Mouse (Mus musculus) hindbrain, postnatal 0 days (tissue): ENCODE measurements around the gene Ubtfl1. TPM values are rescaled to one million over a fixed set of nuclear protein-coding genes. Genes with fewer than 3 reads are reported as not detected.
"Not testable (repeated sequence)": the region's sequence is repeated elsewhere in the genome, so short reads cannot be mapped to it uniquely, and the experiment has no call there.

Source experiments
- ATAC-seq: fragments of 200-750 bp; cut with Nextera tagmentation; 2 replicates; pipeline ENCODE4 v1.8.0; 2017; ENCODE audit warnings: mild to moderate bottlenecking, moderate TSS enrichment, moderate library complexity
- DNase-seq: peaks from one replicate; pipeline ENCODE4 v3.0.0-alpha.2; 2015; ENCODE audit warnings: low spot score
- H3K27ac ChIP-seq: fragments of 300-500 bp; sonication (generic); 2 replicates; pipeline ENCODE4 v1.5.1; 2014; ENCODE audit warnings: mild to moderate bottlenecking
- H3K27me3 ChIP-seq: fragments of 300-500 bp; sonication (generic); 2 replicates; pipeline ENCODE4 v1.6.1; 2014; ENCODE audit warnings: low read length, mixed read lengths; ENCODE audit not compliant: insufficient read depth
- H3K36me3 ChIP-seq: fragments of 300-500 bp; sonication (generic); 2 replicates; pipeline ENCODE4 v1.6.1; 2014; ENCODE audit warnings: low read length, mixed read lengths; ENCODE audit not compliant: insufficient read depth
- H3K4me1 ChIP-seq: fragments of 300-500 bp; sonication (generic); 2 replicates; pipeline ENCODE4 v1.6.1; 2014; ENCODE audit warnings: antibody characterized with exemption, low read length, mixed read lengths; ENCODE audit not compliant: insufficient read depth
- H3K4me2 ChIP-seq: fragments of 300-500 bp; sonication (generic); 2 replicates; pipeline ENCODE4 v1.6.1; 2014; ENCODE audit warnings: low read depth, mild to moderate bottlenecking, low read length, moderate library complexity, mixed read lengths
- H3K4me3 ChIP-seq: fragments of 300-500 bp; sonication (generic); 2 replicates; pipeline ENCODE4 v1.5.1; 2014; ENCODE audit warnings: low read length
- H3K9ac ChIP-seq: fragments of 300-500 bp; sonication (generic); replicated peaks from 2 replicates; pipeline ENCODE4 v1.6.1; 2014; ENCODE audit warnings: mild to moderate bottlenecking, low read length, moderate library complexity, mixed read lengths
- H3K9me3 ChIP-seq: fragments of 300-500 bp; sonication (generic); 2 replicates; pipeline ENCODE4 v1.6.1; 2016; ENCODE audit warnings: low read length, mixed read lengths
- CTCF ChIP-seq: IDR thresholded peaks from 2 replicates; pipeline ENCODE4 v1.5.1; 2016; ENCODE audit warnings: antibody characterized with exemption, control low read depth, low read depth
- WGBS: fragments of 180-500 bp; shearing (Covaris S2); extraction: QIAGEN DNeasy Blood & Tissue Kit; methylation state at CpG from one replicate; pipeline ENCODE4 v1.1.7; 2014; 5-methylcytosine and 5-hydroxymethylcytosine counted together
- polyA plus RNA-seq: library from polyadenylated mRNA; unstranded; fragments of >200 nt; fragmentation: Nextera tagmentation; extraction: Ambion mirVana; gene quantifications from 2 replicates; pipeline ENCODE4 v1.2.1, GENCODE M21; 2015
- total RNA-seq: library from RNA; depleted of rRNA; stranded (reverse); fragments of >200 nt; gene quantifications from 2 replicates; pipeline ENCODE4 v1.2.3, GENCODE M21; 2014; rRNA removed

Ubtfl1 gene
- total RNA-seq: not detected in 2 replicates
- polyA plus RNA-seq: not detected in 2 replicates

- no peak within 1 kb of the TSS for H3K27ac ChIP-seq
- H3K4me3 ChIP-seq: no peak within 1 kb of the TSS
- DNase-seq (no peak), ATAC-seq (no peak)
- 78% methylated on average over 1 of the region's 1 CpGs for WGBS
- no peaks in the 10 kb centered on the region for H3K36me3 ChIP-seq
- no peaks in the 10 kb centered on the region for H3K9me3 ChIP-seq
- H3K27me3 ChIP-seq: no peaks in the 10 kb centered on the region
- H3K4me2 ChIP-seq: no peak within 1 kb of the TSS
- TF ChIP-seq CTCF: no peak
- H3K4me1 ChIP-seq: no peaks in the 10 kb centered on the region
- no peak within 1 kb of the TSS for H3K9ac ChIP-seq
Measured at GRCm38 (mm10) chr9:18404118-18404517, at the start of gene Ubtfl1. Gene Ubtfl1, plus strand, starts transcription at chr9:18404418.

GRCm38 (mm10) chr9:18373026-18373425 lies 31.2 kb upstream of the Ubtfl1 start:
- not testable (repeated sequence) for H3K27ac ChIP-seq, ATAC-seq, DNase-seq, H3K9me3 ChIP-seq, H3K4me3 ChIP-seq, H3K27me3 ChIP-seq, H3K9ac ChIP-seq, H3K4me2 ChIP-seq, H3K36me3 ChIP-seq, H3K4me1 ChIP-seq
- WGBS: 87% methylated on average over 1 of the region's 1 CpGs

GRCm38 (mm10) chr9:18385782-18386181 lies 18.4 kb upstream of the Ubtfl1 start:
- Histone ChIP-seq H3K36me3 (no peaks in the 10 kb centered on the region), H3K4me1 (no peaks in the 10 kb centered on the region), H3K9ac (no peak overlapping the region), H3K27ac (no peak overlapping the region), H3K4me3 (no peak overlapping the region), H3K4me2 (0 out of 2 replicates have a peak overlapping the region, but pooled peaks have one; percentile 7), H3K9me3 (no peaks in the 10 kb centered on the region), H3K27me3 (no peaks in the 10 kb centered on the region)
- no peak for DNase-seq
- TF ChIP-seq CTCF: no peak
- WGBS: 38% methylated on average over 6 of the region's 6 CpGs
- no peak for ATAC-seq

- ATAC-seq (no peak), DNase-seq (no peak)
- Histone ChIP-seq H3K36me3 (no peaks in the 10 kb centered on the region), H3K9ac (no peak overlapping the region), H3K4me2 (no peak overlapping the region), H3K4me1 (no peaks in the 10 kb centered on the region), H3K27me3 (no peaks in the 10 kb centered on the region), H3K4me3 (no peak overlapping the region), H3K27ac (no peak overlapping the region), H3K9me3 (no peaks in the 10 kb centered on the region)
- 46% methylated on average over 1 of the region's 1 CpGs for WGBS
- no peak for TF ChIP-seq CTCF
Measured at GRCm38 (mm10) chr9:18399629-18400028, 4.6 kb upstream of the Ubtfl1 start.

GRCm38 (mm10) chr9:18402895-18403294 lies 1.3 kb upstream of the Ubtfl1 start, which contains the start of gene Naalad2:
Gene Naalad2, minus strand, starts transcription at chr9:18402995.
- H3K27me3 ChIP-seq, DNase-seq, H3K9ac ChIP-seq, H3K27ac ChIP-seq, H3K4me1 ChIP-seq, H3K4me3 ChIP-seq, H3K36me3 ChIP-seq, H3K9me3 ChIP-seq, ATAC-seq, H3K4me2 ChIP-seq: not testable (repeated sequence)
- 71% methylated on average over 2 of the region's 2 CpGs for WGBS

GRCm38 (mm10) chr9:18412371-18412770 lies 8.2 kb downstream of the Ubtfl1 start:
- H3K9me3 ChIP-seq, H3K36me3 ChIP-seq, H3K4me3 ChIP-seq, H3K27me3 ChIP-seq, H3K4me2 ChIP-seq, H3K4me1 ChIP-seq, ATAC-seq, H3K27ac ChIP-seq, H3K9ac ChIP-seq, DNase-seq: not testable (repeated sequence)
- WGBS: 90% methylated on average over 4 of the region's 4 CpGs

- Histone ChIP-seq H3K9me3 (no peaks in the 10 kb centered on the region), H3K27me3 (no peaks in the 10 kb centered on the region), H3K4me3 (no peak within 1 kb of the TSS), H3K27ac (no peak within 1 kb of the TSS), H3K36me3 (no peaks in the 10 kb centered on the region), H3K9ac (no peak within 1 kb of the TSS), H3K4me1 (no peaks in the 10 kb centered on the region), H3K4me2 (no peak within 1 kb of the TSS)
- no peak for TF ChIP-seq CTCF
- no peak for DNase-seq
- no peak for ATAC-seq
Measured at GRCm38 (mm10) chr9:18430354-18430753, 26.1 kb downstream of the Ubtfl1 start, which contains the start of gene Mbd3l2. Gene Mbd3l2, plus strand, starts transcription at chr9:18430654.
